Mouse (Mus musculus) megakaryocyte, embryonic 14.5 days (primary cell): Measurements from ENCODE around the gene Them7. TPM values are rescaled to one million over a fixed set of nuclear protein-coding genes. Genes with fewer than 3 reads are reported as not detected.

ENCODE experiments used
- H3K27me3 ChIP-seq: replicated peaks from 2 replicates; pipeline ENCODE3; 2012; ENCODE audit warnings: inconsistent platforms
- H3K36me3 ChIP-seq: replicated peaks from 2 replicates; pipeline ENCODE3; 2012; ENCODE audit warnings: low read length, inconsistent platforms, mixed read lengths
- H3K4me1 ChIP-seq: 2 replicates; pipeline ENCODE4 v1.6.1; 2012; ENCODE audit warnings: inconsistent platforms
- H3K4me3 ChIP-seq: replicated peaks from 2 replicates; pipeline ENCODE3; 2012; ENCODE audit warnings: moderate library complexity, mild to moderate bottlenecking, inconsistent platforms
- H3K9me3 ChIP-seq: 2 replicates; pipeline ENCODE4 v1.6.1; 2012; ENCODE audit warnings: inconsistent platforms
- FLI1 ChIP-seq: IDR thresholded peaks from 2 replicates; pipeline ENCODE4 v1.6.1; 2012; ENCODE audit warnings: low read length, inconsistent platforms, mixed read lengths
- GATA1 ChIP-seq: IDR thresholded peaks from 3 replicates; pipeline ENCODE4 v1.6.1; 2012; ENCODE audit warnings: mixed read lengths, low read length, inconsistent platforms, borderline replicate concordance
- polyA plus RNA-seq: library from polyadenylated mRNA; stranded (reverse); fragments of >175 nt; gene quantifications from 2 replicates; pipeline ENCODE4 v1.2.3, GENCODE M21; 2012; ENCODE audit warnings: low replicate concordance; ENCODE audit not compliant: insufficient read depth

The Them7 gene
- polyA plus RNA-seq, 1 experiment, result not detected

- TF ChIP-seq GATA1, result no peak
- no peaks in the 10 kb centered on the region for H3K9me3 ChIP-seq
- no peak overlapping the region for H3K4me3 ChIP-seq
- H3K36me3 ChIP-seq, result no peaks in the 10 kb centered on the region
- H3K4me1 ChIP-seq, result peaks cover 4% of the 10 kb centered on the region; the same call in 1 of the 2 replicates
- peaks cover 4% of the 10 kb centered on the region for H3K27me3 ChIP-seq
Observed at GRCm38 (mm10) chr2:105330024-105330423, 105.9 kb downstream of the Them7 start.

- no peak for TF ChIP-seq GATA1
- no peak for TF ChIP-seq FLI1
- H3K9me3 ChIP-seq, result no peaks in the 10 kb centered on the region
- H3K27me3 ChIP-seq, result peaks cover 13% of the 10 kb centered on the region
- peaks cover 4% of the 10 kb centered on the region; the same call in 1 of the 2 replicates for H3K4me1 ChIP-seq
- no peaks in the 10 kb centered on the region for H3K36me3 ChIP-seq
- H3K4me3 ChIP-seq, result no peak overlapping the region
Observed at GRCm38 (mm10) chr2:105333107-105333506, 109.0 kb downstream of the Them7 start.

- no peaks in the 10 kb centered on the region for H3K9me3 ChIP-seq
Observed at GRCm38 (mm10) chr2:105333976-105334713, 110.0 kb downstream of the Them7 start.

GRCm38 (mm10) chr2:105335661-105336060, 111.5 kb downstream of the Them7 start:
- H3K36me3 ChIP-seq, result no peaks in the 10 kb centered on the region
- H3K4me1 ChIP-seq, result peaks cover 4% of the 10 kb centered on the region; the same call in 1 of the 2 replicates
- H3K9me3 ChIP-seq, result no peaks in the 10 kb centered on the region
- H3K4me3 ChIP-seq, result no peak overlapping the region
- TF ChIP-seq FLI1 (no peak), GATA1 (no peak)
- H3K27me3 ChIP-seq, result peaks cover 13% of the 10 kb centered on the region

More at GRCm38 (mm10) chr2:105333976-105334713, 110.0 kb downstream of the Them7 start:
- Histone ChIP-seq H3K36me3 (no peaks in the 10 kb centered on the region), H3K4me1 (peaks cover 4% of the 10 kb centered on the region; the same call in 1 of the 2 replicates), H3K4me3 (no peak overlapping the region), H3K27me3 (peaks cover 13% of the 10 kb centered on the region)
- no peak for TF ChIP-seq GATA1
- TF ChIP-seq FLI1, result no peak

GRCm38 (mm10) chr2:105336314-105337027, 112.4 kb downstream of the Them7 start:
- Histone ChIP-seq H3K4me1 (peaks cover 4% of the 10 kb centered on the region; the same call in 1 of the 2 replicates), H3K36me3 (no peaks in the 10 kb centered on the region), H3K4me3 (no peak overlapping the region), H3K27me3 (peaks cover 13% of the 10 kb centered on the region), H3K9me3 (no peaks in the 10 kb centered on the region)
- no peak for TF ChIP-seq FLI1
- TF ChIP-seq GATA1, result no peak

GRCm38 (mm10) chr2:105337171-105337875, 113.2 kb downstream of the Them7 start:
- Histone ChIP-seq H3K9me3 (no peaks in the 10 kb centered on the region), H3K4me3 (no peak overlapping the region), H3K36me3 (no peaks in the 10 kb centered on the region), H3K27me3 (peaks cover 11% of the 10 kb centered on the region), H3K4me1 (peaks cover 4% of the 10 kb centered on the region; the same call in 1 of the 2 replicates)
- TF ChIP-seq FLI1 (no peak), GATA1 (no peak)

GRCm38 (mm10) chr2:105339993-105340392, 115.9 kb downstream of the Them7 start:
- Histone ChIP-seq H3K9me3 (no peaks in the 10 kb centered on the region), H3K4me3 (no peak overlapping the region), H3K4me1 (no peaks in the 10 kb centered on the region), H3K36me3 (no peaks in the 10 kb centered on the region), H3K27me3 (peaks cover 9% of the 10 kb centered on the region)
- TF ChIP-seq GATA1 (no peak), FLI1 (no peak)

- H3K4me1 ChIP-seq, result no peaks in the 10 kb centered on the region
- TF ChIP-seq GATA1, result no peak
- no peak for TF ChIP-seq FLI1
Observed at GRCm38 (mm10) chr2:105348886-105349285, 124.8 kb downstream of the Them7 start.

GRCm38 (mm10) chr2:105356791-105357190, 132.7 kb downstream of the Them7 start:
- Histone ChIP-seq H3K4me1 (no peaks in the 10 kb centered on the region), H3K27me3 (no peaks in the 10 kb centered on the region), H3K4me3 (no peak overlapping the region), H3K9me3 (no peaks in the 10 kb centered on the region), H3K36me3 (no peaks in the 10 kb centered on the region)
- TF ChIP-seq FLI1, result no peak
- TF ChIP-seq GATA1, result no peak

More at GRCm38 (mm10) chr2:105348886-105349285, 124.8 kb downstream of the Them7 start:
- Histone ChIP-seq H3K36me3 (no peaks in the 10 kb centered on the region), H3K27me3 (no peaks in the 10 kb centered on the region), H3K9me3 (peaks cover 6% of the 10 kb centered on the region), H3K4me3 (no peak overlapping the region)
